Mouse (Mus musculus) MEL (cell line): ENCODE measurements at regions not wholly inside any gene's neighbourhood (a gene's known extent, or its start where the extent isn't known, plus 50 kb on each side); places are given as distances from the start of the nearest gene placed in this dataset.

Source experiments
- DNase-seq: peaks from one replicate; pipeline ENCODE4 v3.0.0; 2011; ENCODE audit warnings: low read depth, low spot score
- H3K27ac ChIP-seq: 2 replicates; pipeline ENCODE4 v1.5.1; 2012; ENCODE audit warnings: low read depth, mild to moderate bottlenecking, control low read depth, low read length, moderate library complexity; ENCODE audit not compliant: control insufficient read depth
- H3K27me3 ChIP-seq, 2 experiments: fragments of 150-350 bp in 1 of 2; sonication (generic) in 1 of 2; 2 replicates each; pipeline ENCODE4 v1.6.1; 2012; ENCODE audit warnings: low read length in 2 of 2, mild to moderate bottlenecking in 2 of 2, improper control_type of control experiment in 1 of 2, moderate library complexity in 1 of 2; ENCODE audit not compliant: insufficient read depth in 2 of 2, control insufficient read depth in 1 of 2
- H3K36me3 ChIP-seq, 2 experiments: 2 replicates each; pipeline ENCODE4 v1.6.1; 2012 to 2014; ENCODE audit warnings: low read length in 2 of 2, improper control_type of control experiment in 1 of 2, inconsistent platforms in 1 of 2, mild to moderate bottlenecking in 1 of 2; ENCODE audit not compliant: insufficient read depth in 2 of 2, control insufficient read depth in 1 of 2
- H3K4me1 ChIP-seq, 2 experiments: fragments of 150-350 bp in 1 of 2; sonication (generic) in 1 of 2; 2 replicates each; pipeline ENCODE4 v1.6.1; 2012; ENCODE audit warnings: low read length in 2 of 2, improper control_type of control experiment in 1 of 2, mild to moderate bottlenecking in 1 of 2; ENCODE audit not compliant: insufficient read depth in 2 of 2, control insufficient read depth in 1 of 2
- H3K4me3 ChIP-seq, 2 experiments: fragments of 150-350 bp in 1 of 2; sonication (generic) in 1 of 2; 2 replicates each; pipeline ENCODE4 v1.5.1; 2012; ENCODE audit warnings: low read depth in 2 of 2, low read length in 2 of 2, mild to moderate bottlenecking in 2 of 2, moderate library complexity in 2 of 2, control low read depth in 1 of 2, improper control_type of control experiment in 1 of 2; ENCODE audit not compliant: control insufficient read depth in 1 of 2, insufficient read depth in 1 of 2
- H3K79me2 ChIP-seq: 2 replicates; pipeline ENCODE4 v1.6.1; 2012; ENCODE audit warnings: mild to moderate bottlenecking, low read length, moderate library complexity; ENCODE audit not compliant: control insufficient read depth, poor library complexity, insufficient read depth
- H3K9ac ChIP-seq: 2 replicates; pipeline ENCODE4 v1.6.1; 2012; ENCODE audit warnings: low read depth, mild to moderate bottlenecking, control low read depth, low read length, moderate library complexity; ENCODE audit not compliant: control insufficient read depth, poor library complexity, severe bottlenecking
- H3K9me3 ChIP-seq: fragments of 150-350 bp; sonication (generic); replicated peaks from 2 replicates; pipeline ENCODE4 v1.6.1; 2012; ENCODE audit warnings: mild to moderate bottlenecking, low read length, improper control_type of control experiment, moderate library complexity; ENCODE audit not compliant: insufficient read depth
- CHD1 ChIP-seq: IDR thresholded peaks from 2 replicates; pipeline ENCODE4 v1.6.1; 2012; ENCODE audit warnings: low read depth, mild to moderate bottlenecking, inconsistent platforms, low read length, improper control_type of control experiment
- ELF1 ChIP-seq: IDR thresholded peaks from 2 replicates; pipeline ENCODE4 v1.6.1; 2014; ENCODE audit warnings: low read depth, mild to moderate bottlenecking, inconsistent platforms, low read length, improper control_type of control experiment, moderate library complexity
- GABPA ChIP-seq: IDR thresholded peaks from 2 replicates; pipeline ENCODE4 v1.6.1; 2012; ENCODE audit warnings: low read depth, mild to moderate bottlenecking, inconsistent platforms, low read length, improper control_type of control experiment, moderate library complexity
- HCFC1 ChIP-seq: IDR thresholded peaks from 2 replicates; pipeline ENCODE4 v1.6.1; 2012; ENCODE audit warnings: low read depth, mild to moderate bottlenecking, inconsistent platforms, low read length, improper control_type of control experiment, moderate library complexity
- JUND ChIP-seq: IDR thresholded peaks from 2 replicates; pipeline ENCODE4 v1.6.1; 2011; ENCODE audit warnings: low read depth, mild to moderate bottlenecking, improper control_type of control experiment, low read length
- KAT2A ChIP-seq: conservative IDR thresholded peaks from 2 replicates; pipeline ENCODE4 v1.6.1; 2012; ENCODE audit warnings: low read depth, low read length, improper control_type of control experiment, inconsistent platforms
- MAZ ChIP-seq: IDR thresholded peaks from 2 replicates; pipeline ENCODE4 v1.6.1; 2012; ENCODE audit warnings: low read depth, mild to moderate bottlenecking, inconsistent platforms, low read length, improper control_type of control experiment
- MYC ChIP-seq: IDR thresholded peaks from 2 replicates; pipeline ENCODE4 v1.6.1; 2011; ENCODE audit warnings: low read depth, mild to moderate bottlenecking, low read length, improper control_type of control experiment, moderate library complexity
- NRF1 ChIP-seq: IDR thresholded peaks from 2 replicates; pipeline ENCODE4 v1.6.1; 2014; ENCODE audit warnings: low read depth, mild to moderate bottlenecking, inconsistent platforms, low read length, improper control_type of control experiment, moderate library complexity; ENCODE audit not compliant: poor library complexity, insufficient read depth, severe bottlenecking
- SMC3 ChIP-seq: IDR thresholded peaks from 2 replicates; pipeline ENCODE4 v1.6.1; 2011; ENCODE audit warnings: low read depth, low read length, improper control_type of control experiment
- TAL1 ChIP-seq: IDR thresholded peaks from 2 replicates; pipeline ENCODE4 v1.6.1; 2012; ENCODE audit warnings: mild to moderate bottlenecking, inconsistent platforms, low read length, moderate library complexity, mixed read lengths
- TCF12 ChIP-seq: IDR thresholded peaks from 2 replicates; pipeline ENCODE4 v1.6.1; 2014; ENCODE audit warnings: low read depth, mild to moderate bottlenecking, inconsistent platforms, low read length, improper control_type of control experiment, moderate library complexity
- USF2 ChIP-seq, 2 experiments: IDR thresholded peaks; 2 replicates each; pipeline ENCODE4 v1.6.1; 2011 to 2012; ENCODE audit warnings: improper control_type of control experiment in 2 of 2, low read length in 2 of 2, borderline replicate concordance in 1 of 2, inconsistent platforms in 1 of 2, low read depth in 1 of 2, mild to moderate bottlenecking in 1 of 2; ENCODE audit not compliant: insufficient read depth in 1 of 2
- ZC3H11A ChIP-seq: IDR thresholded peaks from 2 replicates; pipeline ENCODE4 v1.6.1; 2012; ENCODE audit warnings: low read depth, mild to moderate bottlenecking, inconsistent platforms, low read length, improper control_type of control experiment

DNA sequence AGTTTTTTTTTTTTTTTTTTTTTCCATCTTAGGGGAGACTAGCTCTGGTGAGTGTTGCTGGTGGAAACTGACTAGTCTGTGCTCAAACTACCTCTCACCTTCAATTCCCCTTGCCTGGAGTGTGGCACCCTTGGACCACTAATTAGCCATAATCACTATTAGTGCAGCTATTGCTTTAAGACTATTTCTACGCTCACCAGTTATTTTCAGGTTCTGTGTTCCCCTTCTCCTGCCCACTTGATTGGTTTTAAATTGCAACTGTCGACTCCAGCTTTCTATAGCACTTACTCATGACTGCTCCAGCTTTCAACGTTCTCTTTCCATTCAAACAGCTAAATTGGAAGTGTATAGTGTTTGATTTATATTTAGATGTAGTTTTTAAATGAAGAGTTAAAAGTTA is 771.7 kb downstream of the Pcdh17 start:
- Histone ChIP-seq H3K27me3 (no peaks in the 10 kb centered on the region), H3K79me2 (no peaks in the 10 kb centered on the region), H3K4me1 (no peaks in the 10 kb centered on the region)
- no peak for DNase-seq
- TF ChIP-seq USF2 (IDR thresholded peaks at IDR 0.05; ENCODE audit: borderline replicate concordance in 1 of 2, insufficient read depth in 1 of 2, low read depth in 1 of 2, low read length in 2 of 2) (no peak), MYC (no peak), NRF1 (no peak), TCF12 (no peak), GABPA (no peak), MAZ (no peak), CHD1 (no peak), ELF1 (no peak), HCFC1 (no peak), TAL1 (no peak), KAT2A (no peak), ZC3H11A (no peak), JUND (no peak), SMC3 (no peak)
- TF ChIP-seq, all 39 proteins: peak for 0
- Histone ChIP-seq H3K9me3 (no peaks in the 10 kb centered on the region), H3K4me3 (no peak overlapping the region), H3K9ac (no peak overlapping the region), H3K36me3 (no peaks in the 10 kb centered on the region), H3K27ac (no peak overlapping the region)
